Mouse (Mus musculus): ENCODE measurements around the gene Adamtsl2. TPM values are rescaled to one million over a fixed set of nuclear protein-coding genes. Genes with fewer than 3 reads are reported as not detected.

Adamtsl2 gene
- polyA plus RNA-seq, 1 experiment from 2014 or later: 9.0 TPM

DNA sequence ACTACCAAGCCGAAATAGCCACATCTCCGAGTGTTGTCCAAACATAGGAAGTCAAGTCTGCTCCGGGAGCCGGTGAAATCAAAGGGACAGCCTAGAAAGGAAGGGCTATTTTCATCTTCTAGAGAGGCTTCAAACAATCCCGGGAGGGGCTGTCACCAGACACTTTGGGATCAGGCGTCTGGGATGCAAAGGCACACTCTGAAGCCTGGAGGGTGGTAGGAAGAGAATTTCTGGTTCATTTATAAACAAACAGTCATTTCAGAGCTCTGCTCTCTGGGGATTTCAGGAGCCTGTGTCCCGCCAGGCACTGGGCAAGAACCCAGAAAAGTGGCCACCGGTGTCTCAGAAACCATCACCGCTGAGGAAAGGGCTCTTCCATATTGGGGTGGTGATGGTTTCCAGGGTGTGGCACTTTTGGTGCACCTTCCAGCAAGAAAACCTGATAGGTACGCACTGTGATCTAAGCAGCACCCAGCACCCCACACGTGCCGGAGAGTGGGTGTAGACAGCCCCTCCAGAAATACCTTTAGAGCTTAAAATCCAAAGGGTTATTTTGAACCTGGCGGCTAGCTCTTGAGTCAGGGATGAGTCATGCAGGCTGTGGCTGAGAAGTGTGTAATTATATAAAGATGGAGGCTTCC lies 17.3 kb downstream of the Adamtsl2 start:
- H3K36me3 ChIP-seq: no peaks in the 10 kb centered on the region
- H3K27ac ChIP-seq: no peak overlapping the region
- no peak for ATAC-seq (ENCODE audit: low FRiP score)
- no peak overlapping the region for H3K4me2 ChIP-seq (replicated peaks)
- 69% methylated on average over 13 of the region's 13 CpGs for WGBS
- H3K27me3 ChIP-seq: no peaks in the 10 kb centered on the region
- no peak overlapping the region for H3K4me3 ChIP-seq
- H3K4me1 ChIP-seq: peaks cover 23% of the 10 kb centered on the region
- H3K9ac ChIP-seq: no peak overlapping the region
- H3K9me3 ChIP-seq (replicated peaks): no peaks in the 10 kb centered on the region

GRCm38 (mm10) chr2:27097241-27097656 lies 18.1 kb downstream of the Adamtsl2 start:
- Histone ChIP-seq H3K9me3 (replicated peaks) (no peaks in the 10 kb centered on the region), H3K36me3 (no peaks in the 10 kb centered on the region), H3K4me2 (replicated peaks) (no peak overlapping the region), H3K27ac (0 out of 2 replicates have a peak overlapping the region, but pooled peaks have one; percentile 58), H3K27me3 (no peaks in the 10 kb centered on the region), H3K4me3 (no peak overlapping the region), H3K9ac (no peak overlapping the region), H3K4me1 (peaks cover 23% of the 10 kb centered on the region)
- ATAC-seq (ENCODE audit: low FRiP score): peak; percentile 50
- WGBS: 56% methylated on average over 6 of the region's 6 CpGs

DNA sequence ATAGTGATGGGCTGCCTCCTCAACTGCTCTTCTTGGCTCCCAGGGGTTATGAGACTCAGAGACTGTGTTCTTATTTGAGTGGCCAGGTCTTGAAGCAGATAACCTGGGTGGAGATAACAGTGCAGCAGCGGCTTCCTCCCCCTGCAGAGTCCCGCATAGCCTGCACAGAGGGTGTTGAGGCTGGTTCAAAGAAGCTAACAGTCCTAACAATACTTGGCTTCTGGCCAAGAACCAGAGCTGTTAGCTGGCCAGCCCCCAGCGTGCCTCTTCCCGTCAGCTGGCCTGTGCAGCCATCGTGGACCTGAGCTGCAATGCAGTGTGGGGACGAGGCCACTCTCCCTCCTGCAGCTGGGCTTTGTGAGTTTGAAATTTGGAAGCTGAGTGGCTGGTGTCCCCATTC lies 18.6 kb downstream of the Adamtsl2 start:
- peak; percentile 78 for ATAC-seq (ENCODE audit: low FRiP score)
- 0 out of 2 replicates have a peak overlapping the region, but pooled peaks have one; percentile 58 for H3K27ac ChIP-seq

DNA sequence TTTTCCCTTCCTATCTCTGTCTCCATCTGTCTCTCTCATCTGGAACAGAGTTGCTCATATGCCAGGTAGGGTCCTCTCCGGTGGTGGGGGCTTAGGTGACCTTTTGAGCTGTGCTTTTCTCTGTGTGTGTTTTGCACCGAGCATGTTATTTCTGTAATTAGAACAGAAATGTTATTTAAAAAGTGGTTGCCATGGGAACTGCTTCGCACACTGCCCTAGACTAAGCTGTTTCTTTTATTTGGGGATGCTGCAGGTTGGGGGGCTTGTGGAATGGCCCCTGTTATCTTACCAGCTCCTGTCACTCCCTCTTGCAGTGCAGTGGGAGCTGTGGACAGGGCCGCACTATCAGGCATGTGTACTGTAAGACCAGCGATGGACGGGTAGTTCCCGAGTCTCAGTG lies 24.4 kb downstream of the Adamtsl2 start:
- Histone ChIP-seq H3K9me3 (replicated peaks) (no peaks in the 10 kb centered on the region), H3K9ac (no peak overlapping the region), H3K27me3 (0 out of 2 replicates have a peak, but pooled peaks cover 3% of the 10 kb centered on the region), H3K4me1 (peaks cover 16% of the 10 kb centered on the region), H3K36me3 (no peaks in the 10 kb centered on the region), H3K4me3 (no peak overlapping the region), H3K4me2 (replicated peaks) (no peak overlapping the region), H3K27ac (no peak overlapping the region)
- WGBS: 72% methylated on average over 7 of the region's 7 CpGs
- ATAC-seq (ENCODE audit: low FRiP score): no peak

More for the DNA sequence above, 18.6 kb downstream of the Adamtsl2 start:
- no peak overlapping the region for H3K4me3 ChIP-seq
- H3K4me2 ChIP-seq (replicated peaks): no peak overlapping the region
- no peaks in the 10 kb centered on the region for H3K27me3 ChIP-seq
- no peak overlapping the region for H3K9ac ChIP-seq
- WGBS: 21% methylated on average over 6 of the region's 6 CpGs
- H3K4me1 ChIP-seq: peaks cover 23% of the 10 kb centered on the region
- H3K36me3 ChIP-seq: no peaks in the 10 kb centered on the region
- H3K9me3 ChIP-seq (replicated peaks): no peaks in the 10 kb centered on the region

DNA sequence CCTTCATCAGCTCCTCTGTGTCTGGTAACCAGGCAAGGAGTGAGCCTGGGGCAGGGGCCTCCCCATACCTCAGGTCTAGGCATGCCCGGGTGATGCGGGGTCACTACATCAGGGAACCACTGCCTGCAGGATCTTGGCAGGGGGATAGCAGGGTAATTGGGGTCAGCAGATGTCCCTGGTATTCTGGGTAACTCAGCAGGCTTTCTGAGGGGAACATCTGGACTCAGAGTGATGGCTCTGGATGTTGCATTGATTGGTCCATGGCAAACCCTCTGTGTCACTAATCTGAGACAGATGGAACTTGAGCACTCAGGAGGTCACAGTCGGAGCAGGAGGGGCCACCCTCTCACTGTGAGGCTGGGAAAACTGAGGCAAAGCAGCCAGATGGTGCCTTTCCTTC lies 27.6 kb downstream of the Adamtsl2 start:
- WGBS: 59% methylated on average over 3 of the region's 3 CpGs
- no peak for ATAC-seq (ENCODE audit: low FRiP score)
- Histone ChIP-seq H3K9ac (no peak overlapping the region), H3K4me2 (replicated peaks) (no peak overlapping the region), H3K27me3 (peaks cover 9% of the 10 kb centered on the region), H3K27ac (no peak overlapping the region), H3K9me3 (replicated peaks) (no peaks in the 10 kb centered on the region), H3K4me1 (peaks cover 16% of the 10 kb centered on the region), H3K4me3 (no peak overlapping the region), H3K36me3 (no peaks in the 10 kb centered on the region)

DNA sequence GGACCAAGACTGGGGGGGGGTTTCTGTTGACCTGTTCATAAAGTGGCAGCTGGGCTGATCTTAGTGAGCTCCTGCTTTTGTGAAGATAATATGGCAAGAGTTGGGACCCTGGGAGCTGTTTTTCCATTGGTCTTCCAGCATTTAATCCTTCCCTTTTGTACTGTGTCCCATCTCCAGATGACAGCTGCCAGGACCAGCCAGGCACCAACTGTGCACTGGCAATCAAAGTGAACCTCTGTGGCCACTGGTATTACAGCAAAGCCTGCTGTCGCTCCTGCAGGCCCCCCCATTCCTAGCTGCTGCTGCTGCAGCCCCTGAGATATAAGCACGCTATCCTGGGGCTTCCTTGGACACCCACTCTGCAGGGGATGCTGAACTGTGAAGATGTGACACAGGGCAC lies 29.0 kb downstream of the Adamtsl2 start:
- H3K27ac ChIP-seq: no peak overlapping the region
- no peak overlapping the region for H3K4me2 ChIP-seq (replicated peaks)
- no peak for ATAC-seq (ENCODE audit: low FRiP score)
- H3K4me1 ChIP-seq: peaks cover 16% of the 10 kb centered on the region
- H3K27me3 ChIP-seq: peaks cover 15% of the 10 kb centered on the region
- H3K36me3 ChIP-seq: no peaks in the 10 kb centered on the region
- H3K9me3 ChIP-seq (replicated peaks): no peaks in the 10 kb centered on the region
- no peak overlapping the region for H3K4me3 ChIP-seq
- 72% methylated on average over 2 of the region's 2 CpGs for WGBS
- no peak overlapping the region for H3K9ac ChIP-seq

DNA sequence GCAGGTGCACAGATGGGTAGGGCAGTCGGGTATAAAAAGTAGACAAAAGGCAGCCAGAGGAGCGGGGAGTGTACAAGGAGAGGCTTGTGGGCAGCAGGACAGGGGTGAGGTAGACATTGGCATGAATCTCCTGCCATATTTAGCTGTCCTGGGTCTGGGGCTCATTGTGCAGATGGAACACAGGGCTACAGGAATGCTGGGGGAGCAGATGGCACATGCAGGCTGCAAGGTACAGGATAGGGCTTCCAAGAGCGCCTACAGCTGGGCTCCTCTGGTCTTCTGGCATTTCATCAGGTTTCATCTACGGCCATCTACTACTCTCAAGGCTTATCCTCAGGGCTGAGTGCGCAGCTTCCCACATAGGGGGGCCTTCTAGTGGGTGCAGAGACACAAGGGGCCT lies 29.9 kb downstream of the Adamtsl2 start:
- WGBS: 85% methylated on average over 5 of the region's 5 CpGs
- Histone ChIP-seq H3K4me1 (peaks cover 12% of the 10 kb centered on the region), H3K27ac (no peak overlapping the region), H3K27me3 (peaks cover 18% of the 10 kb centered on the region), H3K4me2 (replicated peaks) (no peak overlapping the region), H3K36me3 (no peaks in the 10 kb centered on the region), H3K9me3 (replicated peaks) (no peaks in the 10 kb centered on the region), H3K4me3 (no peak overlapping the region), H3K9ac (no peak overlapping the region)
- no peak for ATAC-seq (ENCODE audit: low FRiP score)

- Histone ChIP-seq H3K9ac (no peak overlapping the region), H3K4me1 (peaks cover 3% of the 10 kb centered on the region), H3K27me3 (peaks cover 18% of the 10 kb centered on the region), H3K27ac (no peak overlapping the region), H3K4me3 (no peak overlapping the region), H3K9me3 (replicated peaks) (no peaks in the 10 kb centered on the region), H3K4me2 (replicated peaks) (no peak overlapping the region), H3K36me3 (no peaks in the 10 kb centered on the region)
- WGBS: 71% methylated on average over 20 of the region's 20 CpGs
- ATAC-seq (ENCODE audit: low FRiP score): no peak
Observed at GRCm38 (mm10) chr2:27112585-27112984, 33.4 kb downstream of the Adamtsl2 start.

- Histone ChIP-seq H3K27me3 (peaks cover 17% of the 10 kb centered on the region), H3K4me2 (replicated peaks) (no peak overlapping the region), H3K27ac (no peak overlapping the region), H3K4me1 (no peaks in the 10 kb centered on the region; the same call in 1 of the 2 replicates), H3K9me3 (replicated peaks) (no peaks in the 10 kb centered on the region), H3K36me3 (no peaks in the 10 kb centered on the region), H3K4me3 (no peak overlapping the region), H3K9ac (no peak overlapping the region)
- WGBS: 92% methylated on average over 10 of the region's 10 CpGs
- ATAC-seq (ENCODE audit: low FRiP score): no peak
Observed at GRCm38 (mm10) chr2:27114169-27114568, 35.0 kb downstream of the Adamtsl2 start.

GRCm38 (mm10) chr2:27118452-27118851 lies 39.3 kb downstream of the Adamtsl2 start:
- H3K27me3 ChIP-seq: peaks cover 3% of the 10 kb centered on the region; the same call in 1 of the 2 replicates
- H3K9ac ChIP-seq: no peak overlapping the region
- H3K4me3 ChIP-seq: no peak overlapping the region
- no peaks in the 10 kb centered on the region for H3K9me3 ChIP-seq (replicated peaks)
- ATAC-seq (ENCODE audit: low FRiP score): no peak
- H3K36me3 ChIP-seq: no peaks in the 10 kb centered on the region
- no peak overlapping the region for H3K4me2 ChIP-seq (replicated peaks)
- H3K27ac ChIP-seq: no peak overlapping the region
- H3K4me1 ChIP-seq: peaks cover 25% of the 10 kb centered on the region
- 69% methylated on average over 4 of the region's 4 CpGs for WGBS

- no peak overlapping the region for H3K4me3 ChIP-seq
- H3K4me2 ChIP-seq (replicated peaks): no peak overlapping the region
- H3K27me3 ChIP-seq: 0 out of 2 replicates have a peak, but pooled peaks cover 6% of the 10 kb centered on the region
- H3K4me1 ChIP-seq: peaks cover 25% of the 10 kb centered on the region
- ATAC-seq (ENCODE audit: low FRiP score): no peak
- WGBS: 82% methylated on average over 2 of the region's 2 CpGs
- no peaks in the 10 kb centered on the region for H3K9me3 ChIP-seq (replicated peaks)
- H3K27ac ChIP-seq: no peak overlapping the region
- no peak overlapping the region for H3K9ac ChIP-seq
- no peaks in the 10 kb centered on the region for H3K36me3 ChIP-seq
Observed at GRCm38 (mm10) chr2:27119766-27120165, 40.6 kb downstream of the Adamtsl2 start.

- Histone ChIP-seq H3K9ac (no peak overlapping the region), H3K9me3 (replicated peaks) (no peaks in the 10 kb centered on the region), H3K4me1 (peaks cover 25% of the 10 kb centered on the region), H3K4me2 (replicated peaks) (no peak overlapping the region), H3K27me3 (0 out of 2 replicates have a peak, but pooled peaks cover 8% of the 10 kb centered on the region), H3K4me3 (no peak overlapping the region), H3K36me3 (no peaks in the 10 kb centered on the region), H3K27ac (no peak overlapping the region)
- WGBS: 71% methylated on average over 8 of the region's 8 CpGs
- ATAC-seq (ENCODE audit: low FRiP score): no peak
Observed at GRCm38 (mm10) chr2:27120241-27120641, 41.1 kb downstream of the Adamtsl2 start.
